Mouse (Mus musculus): ENCODE results near the gene Ildr2.

DNA sequence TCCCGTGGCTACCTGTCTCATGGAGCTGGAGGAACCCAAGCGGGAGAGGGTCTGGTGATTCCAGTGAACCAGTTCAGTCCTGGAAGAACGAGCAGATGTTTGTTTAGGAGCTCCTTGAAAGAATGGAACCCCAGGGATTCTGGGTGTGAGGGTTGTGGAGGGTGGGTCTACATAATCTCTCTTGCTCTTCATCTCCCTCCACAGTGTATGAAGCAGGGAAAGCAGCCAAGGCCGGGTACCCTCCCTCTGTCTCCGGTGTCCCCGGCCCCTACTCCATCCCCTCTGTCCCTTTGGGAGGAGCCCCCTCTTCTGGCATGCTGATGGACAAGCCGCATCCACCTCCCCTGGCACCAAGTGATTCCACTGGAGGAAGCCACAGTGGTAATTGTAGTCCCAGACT lies 41.6 kb downstream of the Ildr2 start:
- TF ChIP-seq NRF1 (IDR thresholded peaks at IDR 0.05; ENCODE audit: low read depth, low read length) (no peak), PAX5 (IDR thresholded peaks at IDR 0.05; ENCODE audit: low read length) (no peak), TBP (conservative IDR thresholded peaks at IDR 0.05; ENCODE audit: low read depth, low read length) (no peak), CTCF (conservative IDR thresholded peaks at IDR 0.05 in 1 of 2, IDR thresholded peaks at IDR 0.05 in 1 of 2; ENCODE audit: low read depth in 2 of 2, low read length in 2 of 2) (no peak), POLR2A (IDR thresholded peaks at IDR 0.05; ENCODE audit: low read depth, low read length) (no peak), USF1 (IDR thresholded peaks at IDR 0.05; ENCODE audit: low read depth, low read length) (no peak), IRF4 (IDR thresholded peaks at IDR 0.05; ENCODE audit: low read depth, low read length) (no peak), EP300 (IDR thresholded peaks at IDR 0.05; ENCODE audit: low read length) (no peak)

Measured in CH12.LX (cell line).